Mouse (Mus musculus): ENCODE data around the gene Purb. TPM values are rescaled to one million over a fixed set of nuclear protein-coding genes. Genes with fewer than 3 reads are reported as not detected.

Gene Purb
- 10 to 100 TPM; 49.2 to 53.9 TPM for total RNA-seq (2023)

DNA sequence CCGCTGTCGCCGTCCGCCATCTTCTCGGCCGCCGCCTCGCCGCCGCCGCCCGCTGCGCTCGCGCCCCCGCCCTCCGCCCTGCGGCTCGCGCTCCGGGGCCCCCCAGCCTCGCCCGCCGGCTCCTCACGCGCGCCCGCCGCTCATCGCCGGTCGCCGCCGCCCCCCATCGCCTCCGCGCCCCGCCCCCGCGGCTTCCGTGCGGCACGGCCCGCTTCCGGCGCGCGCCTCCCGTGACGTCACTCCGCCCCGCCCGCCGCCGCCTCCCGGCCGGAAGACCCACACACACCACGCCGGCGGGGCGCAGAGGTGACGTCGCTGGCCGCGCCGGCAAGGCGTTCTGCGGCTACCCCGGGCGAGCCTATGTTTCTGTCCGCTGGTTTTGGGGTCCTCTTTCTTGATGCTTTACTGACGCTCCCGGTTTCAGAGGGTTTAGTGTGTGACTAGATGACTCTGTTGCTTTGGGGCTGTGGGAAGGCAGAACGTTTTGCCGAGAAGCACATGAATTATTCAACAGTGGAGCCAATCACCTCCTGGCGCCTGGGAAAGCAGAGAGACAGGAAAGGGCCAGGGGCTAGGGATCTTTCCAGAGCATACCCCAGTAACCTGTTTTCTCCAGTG, at the start of gene Purb:
TSS of gene Purb (minus strand) at position 51 of the 618 bp plus-strand sequence.

DNA sequence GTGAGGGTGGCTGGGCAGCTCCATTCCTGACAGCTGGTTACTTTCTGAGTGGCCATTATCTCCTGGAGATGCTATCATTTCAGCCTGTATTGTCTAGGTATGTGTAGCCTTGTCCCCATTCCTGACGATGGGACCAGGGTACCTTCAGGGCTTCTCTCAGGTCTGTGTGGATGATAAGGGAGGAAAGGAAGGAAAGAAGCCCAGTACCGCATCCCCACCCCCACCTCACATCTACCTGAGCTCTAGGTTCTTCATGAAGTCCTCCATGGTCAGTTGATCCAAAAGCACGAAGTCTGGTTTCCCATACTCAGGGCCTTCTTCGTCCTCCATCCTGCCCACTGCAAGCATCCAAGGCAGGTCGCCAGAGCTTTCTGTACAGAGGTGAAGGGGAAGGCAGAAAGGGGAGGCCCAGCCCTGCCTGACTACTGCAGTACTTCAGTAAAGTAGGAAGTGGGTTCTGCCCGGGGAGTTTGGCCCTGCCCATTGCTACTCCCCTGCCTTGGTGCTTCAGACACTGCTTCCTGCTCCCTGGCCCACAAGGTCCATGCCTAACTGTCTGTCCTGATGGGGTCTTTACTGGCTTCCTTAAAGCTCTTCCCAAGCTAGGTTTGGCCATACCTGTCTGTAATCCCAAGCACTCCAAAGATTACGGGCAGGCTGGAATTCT, 44.9 kb upstream of the Purb start, which contains the start of gene Myo1g:
TSS of gene Myo1g (minus strand) at position 459 of the 667 bp plus-strand sequence.

DNA sequence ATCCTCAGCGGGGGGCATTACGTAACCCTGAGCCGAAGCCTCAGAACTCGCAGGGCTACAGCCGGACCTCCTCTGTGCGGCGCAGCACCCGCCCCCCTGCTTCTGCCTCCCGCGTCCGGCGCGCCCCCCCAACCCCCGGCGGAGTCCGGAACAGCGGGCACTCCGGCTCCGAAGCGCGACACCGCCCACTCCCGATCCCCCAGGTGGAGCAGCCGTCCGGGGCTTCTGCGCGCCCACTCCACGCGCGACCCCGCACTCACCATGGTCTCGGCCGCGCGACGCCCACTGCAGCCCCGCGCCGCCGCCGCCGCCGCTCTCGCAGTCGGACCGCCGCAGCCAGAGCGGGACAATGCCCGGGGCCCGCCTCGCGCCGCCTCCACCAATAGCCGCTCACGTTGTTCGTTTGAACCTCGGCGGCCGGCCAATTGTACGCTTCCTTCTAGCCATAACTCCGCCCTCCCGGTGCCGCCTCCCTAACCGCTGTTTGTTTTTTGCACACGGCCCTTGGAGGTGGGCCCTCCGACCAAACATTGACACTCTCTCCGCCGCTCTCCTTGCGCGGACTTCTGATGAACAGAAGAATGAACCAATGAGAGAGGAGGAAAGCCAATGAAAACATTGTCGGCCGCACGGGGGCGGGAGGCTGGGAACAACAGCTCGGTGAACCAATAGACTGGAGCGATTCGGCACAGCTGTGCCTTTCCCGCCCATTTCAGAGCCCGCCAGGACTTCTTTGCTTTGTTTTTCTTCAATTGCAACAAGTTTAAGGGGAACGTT, 31.5 kb downstream of the Purb start, which contains the start of gene H2afv:
TSS of gene H2afv (minus strand) at position 367 of the 777 bp plus-strand sequence.

Other genes starting within 250 kb of the Purb start
- gene Npc1l1, start 245.8 kb downstream of the Purb start, total RNA-seq (2023): not detected
- 10 to 100 TPM; 24.2 to 25.2 TPM for gene Ddx56, start 208.1 kb downstream of the Purb start, total RNA-seq (2023)
- 10 to 100 TPM; 24.8 to 26.2 TPM for gene Tmed4, start 201.0 kb downstream of the Purb start, total RNA-seq (2023)
- 100 to 1,000 TPM; 121 to 139 TPM for gene Ogdh, start 184.3 kb downstream of the Purb start, total RNA-seq (2023)
- gene Zmiz2, start 86.8 kb downstream of the Purb start, total RNA-seq (2023): 10 to 100 TPM; 32.7 to 38.5 TPM
- gene Ppia, start 60.5 kb downstream of the Purb start, total RNA-seq (2023): 100 to 1,000 TPM; 810 to 938 TPM
- gene H2afv, start 31.5 kb downstream of the Purb start, total RNA-seq (2023): 10 to 100 TPM; 82.9 to 83.6 TPM
- gene Myo1g, start 45.0 kb upstream of the Purb start, total RNA-seq (2023): 100 to 1,000 TPM; 232 to 245 TPM
- gene Ccm2, start 71.0 kb upstream of the Purb start, total RNA-seq (2023): 100 to 1,000 TPM; 127 to 129 TPM
- under 1 TPM; 0.16 to 0.33 TPM for gene Nacad, start 130.1 kb upstream of the Purb start, total RNA-seq (2023)
- gene Tbrg4, start 150.2 kb upstream of the Purb start, total RNA-seq (2023): 10 to 100 TPM; 55.1 to 58.0 TPM
- gene Wap, start 162.7 kb upstream of the Purb start, total RNA-seq (2023): not detected
- not detected for gene Ramp3, start 182.6 kb upstream of the Purb start, total RNA-seq (2023)